26 mouse cellular contexts compared by ENCODE assay signal in genomic region chr3:159883325-159883724, GRCm38 (mm10). TPM values are rescaled to one million over a fixed set of nuclear protein-coding genes. Genes with fewer than 3 reads are reported as not detected.
A peak's percentile ranks its signal among the peaks of the same experiment; 100 is the strongest.
DNase-seq lines count a peak whose midpoint lies in the region; ATAC-seq lines count a peak whose summit lies in the region.
"Had no signal": no experiment of that assay in that cellular context is flagged by ENCODE, and none has a peak within 500 bp of the region (broad histone marks: within the 10 kb centered on the region; RNA-seq: fewer than 3 reads in every experiment).

No protein-coding gene starts in this region.

- H3K4me1 ChIP-seq in heart, embryonic 15.5 days (replicated peaks), result peaks cover 28% of the 10 kb centered on the region
- peaks cover 31% of the 10 kb centered on the region for H3K4me1 ChIP-seq in heart, embryonic 12.5 days (replicated peaks)
- peaks cover 60% of the 10 kb centered on the region for H3K4me1 ChIP-seq in midbrain, embryonic 10.5 days
- H3K4me1 ChIP-seq in midbrain, embryonic 13.5 days (replicated peaks), result peaks cover 34% of the 10 kb centered on the region
- H3K4me1 ChIP-seq: liver, embryonic 15.5 days had no signal

- peak; percentile 15 for DNase-seq in adrenal gland, adult 2 months
- no peak for DNase-seq in adrenal gland, postnatal 4 days (ENCODE audit: low spot score in 2 of 2)
- no peak for DNase-seq in midbrain, embryonic 10.5 days (ENCODE audit: low spot score)
- no peak for DNase-seq in spleen, postnatal 10 days (ENCODE audit: low spot score in 2 of 2)
- DNase-seq in cerebellum, adult 8-10 months, result no peak
- DNase-seq: adrenal gland, postnatal 10 days; cerebellum, adult 11 months; cerebellum, postnatal 25 days; embryo, embryonic 11 days; gastrocnemius, postnatal 36 days; heart, postnatal 36 days; kidney, adult 9 months; layer of hippocampus, postnatal 36 days; midbrain, embryonic 14.5 days; right cerebral cortex, postnatal 25 days; thymus, adult 18-20 months; thymus, postnatal 4 days had no signal

- H3K4me3 ChIP-seq in heart, embryonic 15.5 days, result no peak overlapping the region
- no peak overlapping the region for H3K4me3 ChIP-seq in heart, embryonic 12.5 days
- no peak overlapping the region for H3K4me3 ChIP-seq in midbrain, embryonic 10.5 days
- H3K4me3 ChIP-seq in midbrain, embryonic 13.5 days (replicated peaks), result no peak overlapping the region
- H3K4me3 ChIP-seq: forebrain, embryonic 15.5 days; hindbrain, embryonic 15.5 days; intestine, embryonic 15.5 days; limb, embryonic 13.5 days; liver, embryonic 15.5 days; stomach, embryonic 15.5 days had no signal

- WGBS in heart, embryonic 15.5 days, result 7% methylated on average over 2 of the region's 2 CpGs
- 6% methylated on average over 2 of the region's 2 CpGs for WGBS in heart, embryonic 12.5 days
- WGBS in midbrain, embryonic 10.5 days, result 19% methylated on average over 2 of the region's 2 CpGs
- WGBS in midbrain, embryonic 13.5 days, result 9% methylated on average over 2 of the region's 2 CpGs

- H3K9ac ChIP-seq in heart, embryonic 15.5 days, result no peak overlapping the region
- H3K9ac ChIP-seq in heart, embryonic 12.5 days, result no peak overlapping the region
- H3K9ac ChIP-seq in midbrain, embryonic 13.5 days (replicated peaks), result no peak overlapping the region
- H3K9ac ChIP-seq: forebrain, embryonic 15.5 days; hindbrain, embryonic 15.5 days; intestine, embryonic 15.5 days; limb, embryonic 13.5 days; liver, embryonic 15.5 days; stomach, embryonic 15.5 days had no signal

- H3K36me3 ChIP-seq in heart, embryonic 15.5 days, result 0 out of 2 replicates have a peak, but pooled peaks cover 3% of the 10 kb centered on the region
- no peaks in the 10 kb centered on the region for H3K36me3 ChIP-seq in heart, embryonic 12.5 days
- peaks cover 8% of the 10 kb centered on the region for H3K36me3 ChIP-seq in midbrain, embryonic 10.5 days
- no peaks in the 10 kb centered on the region for H3K36me3 ChIP-seq in midbrain, embryonic 13.5 days
- H3K36me3 ChIP-seq: forebrain, embryonic 15.5 days; hindbrain, embryonic 15.5 days; intestine, embryonic 15.5 days; liver, embryonic 15.5 days; stomach, embryonic 15.5 days had no signal

- H3K4me2 ChIP-seq in heart, embryonic 15.5 days, result no peak overlapping the region
- no peak overlapping the region for H3K4me2 ChIP-seq in heart, embryonic 12.5 days
- H3K4me2 ChIP-seq in midbrain, embryonic 13.5 days (replicated peaks), result no peak overlapping the region
- H3K4me2 ChIP-seq: forebrain, embryonic 15.5 days; hindbrain, embryonic 15.5 days; intestine, embryonic 15.5 days; limb, embryonic 13.5 days; liver, embryonic 15.5 days; stomach, embryonic 15.5 days had no signal

- no peak for ATAC-seq in heart, embryonic 15.5 days (replicated peaks; ENCODE audit: insufficient number of reproducible peaks, insufficient read depth, low FRiP score, low read depth)
- no peak for ATAC-seq in heart, embryonic 12.5 days (ENCODE audit: insufficient number of reproducible peaks, low FRiP score)
- ATAC-seq in midbrain, embryonic 13.5 days, result no peak
- ATAC-seq: forebrain, embryonic 15.5 days; intestine, embryonic 15.5 days had no signal

- no peaks in the 10 kb centered on the region for H3K9me3 ChIP-seq in heart, embryonic 15.5 days (replicated peaks)
- H3K9me3 ChIP-seq in heart, embryonic 12.5 days (replicated peaks), result no peaks in the 10 kb centered on the region
- no peaks in the 10 kb centered on the region for H3K9me3 ChIP-seq in midbrain, embryonic 10.5 days (replicated peaks)
- H3K9me3 ChIP-seq in midbrain, embryonic 13.5 days, result no peaks in the 10 kb centered on the region
- H3K9me3 ChIP-seq: forebrain, embryonic 15.5 days; hindbrain, embryonic 15.5 days; intestine, embryonic 15.5 days; limb, embryonic 13.5 days; liver, embryonic 15.5 days; stomach, embryonic 15.5 days had no signal

- H3K27me3 ChIP-seq in heart, embryonic 15.5 days, result no peaks in the 10 kb centered on the region
- no peaks in the 10 kb centered on the region for H3K27me3 ChIP-seq in heart, embryonic 12.5 days (replicated peaks)
- no peaks in the 10 kb centered on the region for H3K27me3 ChIP-seq in midbrain, embryonic 10.5 days (ENCODE audit: low read depth, poor library complexity, severe bottlenecking)
- H3K27me3 ChIP-seq in midbrain, embryonic 13.5 days, result no peaks in the 10 kb centered on the region
- H3K27me3 ChIP-seq: forebrain, embryonic 15.5 days; hindbrain, embryonic 15.5 days; intestine, embryonic 15.5 days; limb, embryonic 13.5 days; liver, embryonic 15.5 days; stomach, embryonic 15.5 days had no signal

- peak overlapping the region; percentile 37; the same call in 1 of the 2 replicates for H3K27ac ChIP-seq in heart, embryonic 15.5 days
- H3K27ac ChIP-seq in heart, embryonic 12.5 days (ENCODE audit: poor library complexity, severe bottlenecking), result no peak overlapping the region
- H3K27ac ChIP-seq in midbrain, embryonic 10.5 days (replicated peaks), result peak overlapping the region; percentile 9; the same call in 1 of the 2 replicates
- H3K27ac ChIP-seq in midbrain, embryonic 13.5 days, result no peak overlapping the region
- H3K27ac ChIP-seq: forebrain, embryonic 15.5 days; hindbrain, embryonic 15.5 days; intestine, embryonic 15.5 days; limb, embryonic 13.5 days; liver, embryonic 15.5 days; stomach, embryonic 15.5 days had no signal

RNA-seq across cellular contexts. Expression of gene Wls, which starts 43.9 kb away (rescaled TPM):
- 10 to 100 TPM; 50.2 to 58.5 TPM for total RNA-seq in adrenal gland, adult 2 months (2021)
- 4.4 and 4.5 TPM in 2 replicates for polyA plus RNA-seq in adrenal gland, adult 2 months (2012; rRNA removed)
- total RNA-seq in adrenal gland, postnatal 4 days (2021), result 10 to 100 TPM; 68.6 to 76.4 TPM
- polyA plus RNA-seq in heart, embryonic 15.5 days (2015; fragmentation: Nextera tagmentation; extraction: Ambion mirVana), result 124 and 126 TPM in 2 replicates
- polyA plus RNA-seq in heart, embryonic 12.5 days (2016; fragmentation: Nextera tagmentation; extraction: Ambion mirVana), result 148 and 153 TPM in 2 replicates
- polyA plus RNA-seq in midbrain, embryonic 10.5 days (2016; fragmentation: Nextera tagmentation; extraction: Ambion mirVana), result 192 and 199 TPM in 2 replicates
- 101 and 125 TPM in 2 replicates for polyA plus RNA-seq in midbrain, embryonic 13.5 days (2015; fragmentation: Nextera tagmentation; extraction: Ambion mirVana)

Comparison
In these comparisons a context has a peak if more than half of its experiments do, and no peak if none do; other contexts are left out.
1. H3K27ac ChIP-seq: peak in heart, embryonic 15.5 days (single experiment) and midbrain, embryonic 10.5 days (single experiment); none in heart, embryonic 12.5 days (single experiment) and midbrain, embryonic 13.5 days (single experiment).
2. RNA of gene Wls, which starts 43.9 kb away (polyA plus RNA-seq): 192 to 199 TPM in midbrain, embryonic 10.5 days, 148 to 153 TPM in heart, embryonic 12.5 days, 101 to 125 TPM in midbrain, embryonic 13.5 days and 124 to 126 TPM in heart, embryonic 15.5 days; 4.4 to 4.5 TPM in adrenal gland, adult 2 months; every median in the first group is over 10 times any median in the second.